Mouse (Mus musculus): ENCODE results near the gene Calcb. TPM values are rescaled to one million over a fixed set of nuclear protein-coding genes. Genes with fewer than 3 reads are reported as not detected.
A peak's percentile ranks its signal among the peaks of the same experiment; 100 is the strongest.
"Not testable (repeated sequence)": the region's sequence is repeated elsewhere in the genome, so short reads cannot be mapped to it uniquely, and the experiment has no call there.

Gene Calcb
- polyA plus RNA-seq, 1 experiment from 2014 or later = 15.5 TPM

DNA sequence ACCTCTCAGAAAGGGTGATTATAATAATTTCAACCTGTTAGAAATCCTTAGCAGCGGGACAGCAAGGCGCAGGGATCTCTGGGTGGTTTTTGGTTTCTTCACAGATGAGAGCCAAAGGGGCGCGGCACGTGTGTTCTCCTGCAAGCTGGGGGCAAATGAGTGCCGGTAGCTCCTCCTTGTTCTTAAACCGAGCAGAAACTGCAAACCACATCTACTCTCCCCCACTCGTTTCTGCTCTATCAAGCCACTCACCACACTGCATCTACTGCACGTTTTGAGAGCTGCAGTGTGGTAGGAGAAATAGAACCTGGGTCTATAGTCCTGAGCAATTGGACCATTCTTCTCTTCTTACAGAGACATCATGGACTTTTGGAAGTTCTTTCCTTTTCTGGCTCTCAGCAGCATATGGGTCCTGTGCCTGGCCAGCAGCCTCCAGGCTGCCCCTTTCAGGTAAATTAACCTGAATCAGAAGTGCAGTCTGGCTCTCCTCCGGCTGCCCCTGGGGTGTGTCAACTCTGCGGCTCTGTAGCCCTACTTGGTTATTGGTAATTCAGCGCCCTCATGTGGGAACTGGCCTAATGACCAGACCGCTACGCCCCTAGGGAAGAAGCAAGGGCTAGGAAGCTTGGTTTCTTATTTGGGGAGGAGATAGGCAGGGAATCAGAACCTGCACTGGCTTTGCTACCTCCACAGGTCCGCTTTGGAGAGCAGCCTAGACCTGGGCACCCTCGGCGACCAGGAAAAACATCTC is 1.1 kb downstream of the Calcb start:
- Histone ChIP-seq H3K4me3 (ENCODE audit: low read depth, low read length) (no peak overlapping the region), H3K27me3 (ENCODE audit: control insufficient read depth, insufficient read depth, low read length) (peaks cover 21% of the 10 kb centered on the region; the same call in 1 of the 2 replicates), H3K9me3 (ENCODE audit: control insufficient read depth, low read length) (no peaks in the 10 kb centered on the region), H3K27ac (ENCODE audit: low read depth, low read length) (no peak overlapping the region), H3K4me1 (ENCODE audit: control insufficient read depth, insufficient read depth, low read length) (no peaks in the 10 kb centered on the region), H3K4me2 (ENCODE audit: low read depth, low read length) (peak overlapping the region; percentile 33), H3K36me3 (ENCODE audit: control insufficient read depth, insufficient read depth, low read length) (no peaks in the 10 kb centered on the region), H3K9ac (replicated peaks; ENCODE audit: low read depth, low read length) (no peak overlapping the region)
- 4% methylated on average over 17 of the region's 17 CpGs for WGBS
- no peak; the same call in 1 of the 2 replicates for ATAC-seq (ENCODE audit: low read depth)

DNA sequence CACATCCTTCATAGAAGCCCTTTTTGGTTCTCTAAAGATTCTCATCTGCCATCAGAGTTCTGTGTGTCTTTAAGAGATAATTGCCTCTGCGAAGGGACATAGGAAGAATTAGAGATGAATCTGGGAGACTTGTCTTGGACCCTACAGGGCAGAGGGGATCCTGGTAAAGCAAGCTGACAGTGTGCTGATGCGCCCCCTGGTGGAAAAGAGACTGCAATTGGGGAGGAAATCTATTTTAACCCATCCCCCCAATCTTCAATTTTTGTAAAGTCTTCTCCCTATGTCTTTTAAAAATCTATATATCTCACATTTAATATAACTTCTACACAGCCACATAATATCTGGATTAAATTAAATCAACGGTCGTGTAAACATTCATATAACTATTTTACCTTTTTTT is 11.3 kb downstream of the Calcb start:
- 68% methylated on average over 4 of the region's 4 CpGs for WGBS
- H3K36me3 ChIP-seq (ENCODE audit: control insufficient read depth, insufficient read depth, low read length); H3K27ac ChIP-seq (ENCODE audit: low read depth, low read length); H3K9ac ChIP-seq (replicated peaks; ENCODE audit: low read depth, low read length); ATAC-seq (ENCODE audit: low read depth); H3K9me3 ChIP-seq (ENCODE audit: control insufficient read depth, low read length); H3K4me2 ChIP-seq (ENCODE audit: low read depth, low read length); H3K4me3 ChIP-seq (ENCODE audit: low read depth, low read length); H3K27me3 ChIP-seq (ENCODE audit: control insufficient read depth, insufficient read depth, low read length); H3K4me1 ChIP-seq (ENCODE audit: control insufficient read depth, insufficient read depth, low read length): not testable (repeated sequence)

DNA sequence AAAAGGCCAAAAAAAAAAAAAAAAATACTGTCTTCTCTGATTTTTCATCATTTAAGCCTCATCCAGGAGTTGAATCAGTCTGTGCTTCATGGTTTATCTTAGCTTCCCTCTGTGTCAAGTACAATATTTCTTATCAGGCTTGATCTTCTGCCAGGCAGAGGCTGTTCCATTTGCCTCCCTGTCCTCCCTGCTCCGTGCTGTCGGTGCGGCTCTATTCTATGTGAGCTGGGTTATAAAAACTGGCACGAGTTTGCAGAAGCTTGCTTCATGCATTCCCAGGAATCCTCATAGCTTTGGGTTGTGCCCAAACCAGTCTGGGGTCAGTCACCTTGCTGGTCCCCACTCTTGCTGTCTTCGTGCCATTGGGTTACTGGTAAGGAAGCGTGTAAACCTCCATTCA is 12.7 kb downstream of the Calcb start:
- no peak overlapping the region for H3K4me2 ChIP-seq (ENCODE audit: low read depth, low read length)
- no peaks in the 10 kb centered on the region for H3K27me3 ChIP-seq (ENCODE audit: control insufficient read depth, insufficient read depth, low read length)
- no peaks in the 10 kb centered on the region for H3K4me1 ChIP-seq (ENCODE audit: control insufficient read depth, insufficient read depth, low read length)
- no peaks in the 10 kb centered on the region for H3K9me3 ChIP-seq (ENCODE audit: control insufficient read depth, low read length)
- WGBS = 81% methylated on average over 6 of the region's 6 CpGs
- no peak overlapping the region for H3K4me3 ChIP-seq (ENCODE audit: low read depth, low read length)
- H3K27ac ChIP-seq (ENCODE audit: low read depth, low read length) = no peak overlapping the region
- H3K36me3 ChIP-seq (ENCODE audit: control insufficient read depth, insufficient read depth, low read length) = no peaks in the 10 kb centered on the region
- ATAC-seq (ENCODE audit: low read depth) = no peak
- no peak overlapping the region for H3K9ac ChIP-seq (replicated peaks; ENCODE audit: low read depth, low read length)

DNA sequence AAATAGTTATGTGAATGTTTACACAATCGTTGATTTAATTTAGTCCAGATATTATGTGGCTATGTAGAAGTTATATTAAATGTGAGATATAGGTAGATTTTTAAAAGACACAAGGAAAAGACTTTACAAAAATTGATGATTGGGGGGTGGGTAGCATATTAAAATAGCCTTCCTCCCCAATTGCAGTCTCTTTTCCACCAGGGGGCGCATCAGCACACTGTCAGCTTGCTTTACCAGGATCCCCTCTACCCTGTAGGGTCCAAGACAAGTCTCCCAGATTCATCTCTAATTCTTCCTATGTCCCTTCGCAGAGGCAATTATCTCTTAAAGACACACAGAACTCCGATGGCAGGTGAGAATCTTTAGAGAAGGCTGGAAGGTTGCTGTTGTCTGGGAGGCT is 13.3 kb downstream of the Calcb start:
- ATAC-seq (ENCODE audit: low read depth); H3K36me3 ChIP-seq (ENCODE audit: control insufficient read depth, insufficient read depth, low read length); H3K9ac ChIP-seq (replicated peaks; ENCODE audit: low read depth, low read length); H3K9me3 ChIP-seq (ENCODE audit: control insufficient read depth, low read length); H3K27me3 ChIP-seq (ENCODE audit: control insufficient read depth, insufficient read depth, low read length); H3K4me1 ChIP-seq (ENCODE audit: control insufficient read depth, insufficient read depth, low read length); H3K4me3 ChIP-seq (ENCODE audit: low read depth, low read length); H3K27ac ChIP-seq (ENCODE audit: low read depth, low read length); H3K4me2 ChIP-seq (ENCODE audit: low read depth, low read length): not testable (repeated sequence)
- WGBS = 44% methylated on average over 4 of the region's 4 CpGs

GRCm38 (mm10) chr7:114736256-114736655 is 17.8 kb downstream of the Calcb start:
- ATAC-seq (ENCODE audit: low read depth) = no peak
- Histone ChIP-seq H3K9me3 (ENCODE audit: control insufficient read depth, low read length) (no peaks in the 10 kb centered on the region), H3K9ac (replicated peaks; ENCODE audit: low read depth, low read length) (no peak overlapping the region), H3K4me1 (ENCODE audit: control insufficient read depth, insufficient read depth, low read length) (no peaks in the 10 kb centered on the region), H3K27me3 (ENCODE audit: control insufficient read depth, insufficient read depth, low read length) (no peaks in the 10 kb centered on the region), H3K4me3 (ENCODE audit: low read depth, low read length) (no peak overlapping the region), H3K36me3 (ENCODE audit: control insufficient read depth, insufficient read depth, low read length) (no peaks in the 10 kb centered on the region), H3K27ac (ENCODE audit: low read depth, low read length) (no peak overlapping the region), H3K4me2 (ENCODE audit: low read depth, low read length) (no peak overlapping the region)
- 62% methylated on average over 5 of the region's 5 CpGs for WGBS

GRCm38 (mm10) chr7:114738166-114738565 is 19.7 kb downstream of the Calcb start:
- no peak for ATAC-seq (ENCODE audit: low read depth)
- Histone ChIP-seq H3K36me3 (ENCODE audit: control insufficient read depth, insufficient read depth, low read length) (no peaks in the 10 kb centered on the region), H3K4me2 (ENCODE audit: low read depth, low read length) (no peak overlapping the region)

GRCm38 (mm10) chr7:114740360-114741165 is 22.1 kb downstream of the Calcb start:
- Histone ChIP-seq H3K4me1 (ENCODE audit: control insufficient read depth, insufficient read depth, low read length) (peaks cover 5% of the 10 kb centered on the region; the same call in 1 of the 2 replicates), H3K27me3 (ENCODE audit: control insufficient read depth, insufficient read depth, low read length) (no peaks in the 10 kb centered on the region), H3K36me3 (ENCODE audit: control insufficient read depth, insufficient read depth, low read length) (no peaks in the 10 kb centered on the region), H3K27ac (ENCODE audit: low read depth, low read length) (no peak overlapping the region), H3K4me3 (ENCODE audit: low read depth, low read length) (no peak overlapping the region), H3K9ac (replicated peaks; ENCODE audit: low read depth, low read length) (no peak overlapping the region), H3K4me2 (ENCODE audit: low read depth, low read length) (no peak overlapping the region), H3K9me3 (ENCODE audit: control insufficient read depth, low read length) (no peaks in the 10 kb centered on the region)
- WGBS = 43% methylated on average over 6 of the region's 6 CpGs
- no peak for ATAC-seq (ENCODE audit: low read depth)

More at GRCm38 (mm10) chr7:114738166-114738565, 19.7 kb downstream of the Calcb start:
- Histone ChIP-seq H3K27me3 (ENCODE audit: control insufficient read depth, insufficient read depth, low read length) (no peaks in the 10 kb centered on the region), H3K27ac (ENCODE audit: low read depth, low read length) (no peak overlapping the region), H3K4me1 (ENCODE audit: control insufficient read depth, insufficient read depth, low read length) (no peaks in the 10 kb centered on the region), H3K4me3 (ENCODE audit: low read depth, low read length) (no peak overlapping the region), H3K9me3 (ENCODE audit: control insufficient read depth, low read length) (no peaks in the 10 kb centered on the region), H3K9ac (replicated peaks; ENCODE audit: low read depth, low read length) (no peak overlapping the region)

DNA sequence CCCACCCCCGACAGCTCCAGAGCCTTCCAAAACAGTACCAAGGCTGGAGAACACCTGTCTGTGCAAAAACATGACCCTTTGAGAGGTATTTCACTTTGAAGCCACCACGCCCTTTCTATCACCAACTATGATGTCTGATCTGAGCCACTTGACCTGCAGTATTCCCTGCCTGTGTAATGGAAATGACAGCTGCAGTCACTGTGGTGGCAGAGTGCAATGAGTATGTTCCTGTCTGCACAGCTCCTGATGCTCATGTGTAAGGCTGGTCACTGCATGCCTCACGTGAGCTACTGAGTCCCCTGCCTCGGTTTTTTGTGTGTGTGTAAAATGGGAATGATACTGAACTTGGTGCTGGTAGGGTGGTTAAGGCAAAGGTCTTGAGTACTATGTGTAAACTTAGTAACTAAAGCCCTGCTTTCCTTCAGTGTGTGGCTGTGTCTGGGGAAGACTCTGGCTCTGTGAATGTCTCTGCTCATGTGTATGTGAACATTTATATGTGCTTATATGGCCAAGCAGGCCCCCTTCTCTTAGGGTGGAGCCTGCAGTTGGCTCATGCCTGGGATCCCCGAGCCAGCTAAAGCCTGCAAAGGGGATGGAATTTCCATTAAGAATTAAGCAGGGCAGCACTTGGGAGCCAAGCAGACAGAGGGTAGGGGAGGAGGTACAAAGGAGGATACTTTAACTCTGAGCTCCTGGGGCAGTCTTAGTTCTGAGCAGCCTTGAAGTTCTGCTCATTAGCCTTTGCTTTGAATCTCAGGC is 24.8 kb downstream of the Calcb start, which contains the start of gene Insc:
Gene Insc (plus strand): TSS at position 673 of the 759 bp plus-strand sequence.
- H3K27me3 ChIP-seq (ENCODE audit: control insufficient read depth, insufficient read depth, low read length) = no peaks in the 10 kb centered on the region
- no peak within 1 kb of the TSS for H3K27ac ChIP-seq (ENCODE audit: low read depth, low read length)
- H3K4me1 ChIP-seq (ENCODE audit: control insufficient read depth, insufficient read depth, low read length) = peaks cover 8% of the 10 kb centered on the region; the same call in 1 of the 2 replicates
- no peak within 1 kb of the TSS for H3K4me3 ChIP-seq (ENCODE audit: low read depth, low read length)
- ATAC-seq (ENCODE audit: low read depth) = no peak
- H3K9ac ChIP-seq (replicated peaks; ENCODE audit: low read depth, low read length) = no peak within 1 kb of the TSS
- 73% methylated on average over 5 of the region's 5 CpGs for WGBS
- no peaks in the 10 kb centered on the region for H3K9me3 ChIP-seq (ENCODE audit: control insufficient read depth, low read length)
- H3K4me2 ChIP-seq (ENCODE audit: low read depth, low read length) = no peak within 1 kb of the TSS
- no peaks in the 10 kb centered on the region for H3K36me3 ChIP-seq (ENCODE audit: control insufficient read depth, insufficient read depth, low read length)
